Mouse (Mus musculus) heart, postnatal 0 days (tissue): ENCODE measurements at regions not wholly inside any gene's neighbourhood (a gene's known extent, or its start where the extent isn't known, plus 50 kb on each side); places are given as distances from the start of the nearest gene placed in this dataset.

ENCODE experiments used
- CTCF ChIP-seq: IDR thresholded peaks from 2 replicates; pipeline ENCODE4 v1.5.1; 2016; ENCODE audit warnings: antibody characterized with exemption, control low read depth, low read depth
- EP300 ChIP-seq: IDR thresholded peaks from 2 replicates; pipeline ENCODE4 v1.6.1; 2016; ENCODE audit warnings: antibody characterized with exemption, low read depth

DNA sequence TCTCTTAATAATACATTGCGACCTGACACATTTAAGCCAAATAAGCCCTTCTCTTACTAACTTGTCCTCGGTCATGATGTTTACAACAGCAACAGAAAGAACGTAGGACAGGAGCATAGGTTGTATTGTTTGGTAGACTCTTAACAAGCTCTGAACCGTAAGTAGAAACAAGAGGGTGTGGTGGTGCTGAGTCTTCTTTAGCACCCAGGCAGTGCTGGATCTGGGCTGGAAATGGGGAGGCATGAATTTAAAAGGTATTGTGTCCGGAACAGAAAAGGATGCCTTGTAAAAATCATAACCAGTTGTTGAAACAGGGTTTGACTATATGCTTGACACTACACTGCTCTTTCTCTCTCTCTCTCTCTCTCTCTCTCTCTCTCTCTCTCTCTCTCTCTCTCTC is 317.4 kb upstream of the Satb1 start:
- no peak for TF ChIP-seq CTCF
- TF ChIP-seq EP300: no peak
